Mouse (Mus musculus) c-Kit-positive CD71-positive TER-119-positive erythroid progenitor cells, embryonic 14.5 days (primary cell): ENCODE data around the gene Kcnip2.

Experiments used
- DNase-seq: peaks from one replicate; pipeline ENCODE4 v3.0.0-alpha.2; 2013; ENCODE audit warnings: low spot score

The Kcnip2 gene

GRCm38 (mm10) chr19:45815831-45816405, at the start of gene Kcnip2:
Gene Kcnip2, minus strand, starts transcription at chr19:45816061.
- no peak for DNase-seq

- DNase-seq, result no peak
Observed at GRCm38 (mm10) chr19:45855284-45855920, 39.5 kb upstream of the Kcnip2 start.

GRCm38 (mm10) chr19:45854521-45854920, 38.7 kb upstream of the Kcnip2 start:
- DNase-seq, result no peak

GRCm38 (mm10) chr19:45847733-45848093, 31.9 kb upstream of the Kcnip2 start:
- no peak for DNase-seq

GRCm38 (mm10) chr19:45847016-45847732, 31.3 kb upstream of the Kcnip2 start:
- DNase-seq, result peak; percentile 6

GRCm38 (mm10) chr19:45844209-45844608, 28.3 kb upstream of the Kcnip2 start:
- no peak for DNase-seq

GRCm38 (mm10) chr19:45843424-45843823, 27.6 kb upstream of the Kcnip2 start:
- no peak for DNase-seq

GRCm38 (mm10) chr19:45837050-45837994, 21.5 kb upstream of the Kcnip2 start:
- no peak for DNase-seq

GRCm38 (mm10) chr19:45835490-45835889, 19.6 kb upstream of the Kcnip2 start:
- no peak for DNase-seq

- no peak for DNase-seq
Observed at GRCm38 (mm10) chr19:45833665-45834064, 17.8 kb upstream of the Kcnip2 start.

- DNase-seq, result no peak
Observed at GRCm38 (mm10) chr19:45830679-45831078, 14.8 kb upstream of the Kcnip2 start.

- DNase-seq, result no peak
Observed at GRCm38 (mm10) chr19:45827736-45828135, 11.9 kb upstream of the Kcnip2 start.

GRCm38 (mm10) chr19:45827125-45827524, 11.3 kb upstream of the Kcnip2 start:
- DNase-seq, result no peak

- DNase-seq, result no peak
Observed at GRCm38 (mm10) chr19:45826146-45826545, 10.3 kb upstream of the Kcnip2 start.

GRCm38 (mm10) chr19:45821832-45822231, 6.0 kb upstream of the Kcnip2 start:
- no peak for DNase-seq

- DNase-seq, result no peak
Observed at GRCm38 (mm10) chr19:45817816-45818490, 2.1 kb upstream of the Kcnip2 start.

- DNase-seq, result no peak
Observed at GRCm38 (mm10) chr19:45816727-45817126, 866 bp upstream of the Kcnip2 start.

- no peak for DNase-seq
Observed at GRCm38 (mm10) chr19:45815170-45815569, 691 bp downstream of the Kcnip2 start.

- DNase-seq, result no peak
Observed at GRCm38 (mm10) chr19:45813801-45814200, 2.1 kb downstream of the Kcnip2 start.

- DNase-seq, result peak; percentile 63
Observed at GRCm38 (mm10) chr19:45813263-45813662, 2.6 kb downstream of the Kcnip2 start.

- no peak for DNase-seq
Observed at GRCm38 (mm10) chr19:45812673-45813252, 3.1 kb downstream of the Kcnip2 start.
